Mouse (Mus musculus): ENCODE measurements around the gene Ramp3. TPM values are rescaled to one million over a fixed set of nuclear protein-coding genes. Genes with fewer than 3 reads are reported as not detected.
"Not testable (repeated sequence)": the region's sequence is repeated elsewhere in the genome, so short reads cannot be mapped to it uniquely, and the experiment has no call there.

Gene Ramp3
- total RNA-seq (2021): 10 to 100 TPM; 17.6 to 18.1 TPM

DNA sequence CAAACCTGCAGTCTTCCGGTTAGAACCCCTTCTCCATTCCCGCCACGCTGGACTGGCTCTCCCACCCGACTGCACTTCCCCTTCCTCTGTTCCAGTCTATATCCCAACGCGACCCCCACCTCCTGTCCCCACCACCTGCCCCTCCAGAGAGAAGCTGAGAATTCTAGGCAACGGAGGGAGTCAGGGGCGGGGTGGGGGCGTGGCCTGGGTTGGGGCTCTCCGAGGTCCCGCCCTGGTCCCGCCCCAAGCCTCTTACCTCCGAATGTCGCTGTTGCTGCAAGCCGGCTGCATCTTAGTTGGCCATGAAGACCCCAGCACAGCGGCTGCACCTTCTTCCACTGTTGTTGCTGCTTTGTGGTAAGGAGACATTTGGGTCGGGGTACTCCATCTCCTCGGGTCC, at the start of gene Ramp3:
Ramp3 (plus strand) TSS at position 251 of the 400 bp plus-strand sequence.
- intact Hi-C loops (cut with DNase I): loop anchor here (5.0 to 10.0 kb wide), 4 partner anchors 407 to 544 kb away; partner anchors contain the start of gene Adcy1
- no peak for DNase-seq (ENCODE audit: low spot score in 2 of 2)

DNA sequence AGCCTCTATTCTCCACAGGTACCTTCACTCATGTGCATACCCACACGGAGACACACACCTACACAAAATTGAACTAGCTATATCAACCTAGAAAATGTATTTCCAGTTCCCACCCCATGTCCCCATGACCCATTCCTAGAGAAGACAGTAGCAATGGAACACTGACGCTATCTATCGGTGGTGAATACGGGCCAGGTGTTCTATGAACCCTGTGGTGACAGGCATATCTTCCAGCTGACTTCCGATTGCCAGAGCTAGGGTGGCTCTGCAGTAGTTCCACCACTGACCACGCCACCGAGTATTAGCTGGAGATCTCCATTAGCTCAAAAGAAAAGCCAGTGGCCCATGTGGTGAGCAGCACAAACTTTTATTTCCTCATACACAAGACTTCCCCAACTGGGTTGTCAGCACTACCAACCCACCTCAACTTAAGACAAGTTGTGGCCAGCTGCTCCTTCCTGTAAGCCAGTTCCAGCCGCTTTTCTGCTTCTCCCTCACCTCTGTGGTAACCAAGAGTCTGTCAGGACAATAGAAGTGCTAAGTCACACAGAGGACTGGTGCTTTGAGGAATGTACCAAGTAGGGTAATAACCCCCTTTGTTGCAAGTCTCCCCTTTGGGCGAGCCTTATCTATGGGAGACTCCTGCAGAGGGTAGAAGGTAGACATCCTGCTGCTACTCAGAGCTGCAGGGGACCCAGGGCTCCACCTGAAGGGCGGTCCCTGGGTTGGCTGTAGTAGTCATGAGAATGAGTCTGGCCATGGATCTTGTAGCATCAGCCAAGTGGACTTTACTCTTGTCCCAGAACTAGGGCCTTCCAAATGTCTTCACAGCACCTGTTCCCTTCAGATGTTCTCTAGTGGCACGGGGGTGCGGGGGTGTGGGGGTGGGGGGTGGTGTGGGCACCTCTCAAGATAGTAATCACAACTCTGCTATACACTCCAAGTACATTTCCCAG, 42.8 kb upstream of the Ramp3 start:
- intact Hi-C loops (cut with DNase I): no loop called here
- no peak for DNase-seq (ENCODE audit: low spot score in 2 of 2)

DNA sequence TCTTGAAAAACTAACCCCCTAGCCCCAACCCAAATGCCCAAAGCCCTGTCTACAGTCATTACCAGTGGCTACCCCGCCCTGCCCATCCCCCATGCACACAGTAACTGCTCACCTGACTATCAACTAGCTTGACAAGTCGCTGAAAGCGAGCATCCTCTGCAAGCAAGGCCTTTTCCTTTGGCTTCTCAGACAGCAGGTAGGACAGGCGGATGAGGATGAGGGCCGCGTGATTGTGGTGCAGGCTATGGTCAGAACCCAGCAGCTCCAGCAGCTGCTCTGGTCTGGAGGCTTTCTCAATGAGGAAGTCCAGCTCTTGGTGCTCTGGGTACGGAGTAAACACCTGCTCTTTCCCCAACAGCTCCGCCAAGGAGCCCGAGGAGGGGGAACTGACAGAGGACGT, 34.6 kb upstream of the Ramp3 start:
- intact Hi-C loops (cut with DNase I): no loop called here
- DNase-seq (ENCODE audit: low spot score in 2 of 2): no peak

DNA sequence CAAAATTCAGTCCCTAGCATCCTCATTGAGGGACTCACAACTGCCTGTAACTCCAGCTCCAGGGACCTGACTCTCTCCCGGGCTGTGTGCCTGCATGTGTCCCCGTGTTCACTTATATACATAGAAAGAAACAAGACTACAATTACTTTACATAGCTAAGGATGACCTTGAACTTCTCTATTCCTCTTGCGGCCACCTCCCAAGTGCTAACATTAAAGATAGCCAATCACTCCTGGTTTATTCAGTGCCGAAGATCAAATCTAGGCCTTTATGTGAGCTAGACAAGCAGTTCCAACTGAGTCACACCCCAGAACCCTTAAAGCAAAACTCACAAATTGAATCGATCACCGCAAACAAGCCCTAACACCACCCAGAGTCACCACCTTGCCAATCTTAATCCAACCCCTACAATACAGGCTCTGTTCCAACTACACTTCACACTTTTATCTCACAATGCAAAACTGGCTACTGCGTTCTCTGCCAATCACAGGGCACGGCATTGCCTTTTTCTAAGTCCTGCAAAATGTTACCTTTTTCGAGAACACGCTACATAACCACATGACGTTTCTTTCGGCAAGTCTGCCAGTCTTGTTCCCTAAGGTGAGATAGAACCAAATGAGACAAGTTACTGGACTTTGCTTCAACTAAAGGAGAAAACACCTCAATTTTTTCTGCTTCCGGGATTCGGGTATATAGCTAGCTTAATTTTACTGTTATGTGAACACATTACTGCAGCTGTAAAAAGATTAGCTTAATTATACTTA, 33.5 kb upstream of the Ramp3 start:
- no peak for DNase-seq (ENCODE audit: low spot score in 2 of 2)
- intact Hi-C loops (cut with DNase I): loop anchor here (5.0 kb wide), 1 partner anchor 158 kb away; no protein-coding TSS in a partner anchor

GRCm38 (mm10) chr11:6625478-6626387, 32.6 kb upstream of the Ramp3 start, which contains the start of gene Tbrg4:
Gene Tbrg4 (minus strand): TSS chr11:6626067.
- peak; percentile 95 to 96 for DNase-seq (ENCODE audit: low spot score in 2 of 2)
- intact Hi-C loops (cut with DNase I): loop anchor here (2.0 to 5.0 kb wide), 2 partner anchors 79 to 158 kb away; partner anchors contain the start of gene Ccm2

GRCm38 (mm10) chr11:6626388-6626772, 31.9 kb upstream of the Ramp3 start:
- intact Hi-C loops (cut with DNase I): loop anchor here (2.0 to 5.0 kb wide), 2 partner anchors 80 to 159 kb away; partner anchors contain the start of gene Ccm2
- no peak for DNase-seq (ENCODE audit: low spot score in 2 of 2)

GRCm38 (mm10) chr11:6627731-6628130, 30.6 kb upstream of the Ramp3 start:
- no peak for DNase-seq (ENCODE audit: low spot score in 2 of 2)
- intact Hi-C loops (cut with DNase I): loop anchor here (2.0 to 5.0 kb wide), 2 partner anchors 81 to 160 kb away; partner anchors contain the start of gene Ccm2

GRCm38 (mm10) chr11:6628568-6628967, 29.8 kb upstream of the Ramp3 start:
- DNase-seq (ENCODE audit: low spot score in 2 of 2): peak in 1 of 2 experiments; percentile 33
- intact Hi-C loops (cut with DNase I): loop anchor here (5.0 kb wide), 1 partner anchor 161 kb away; no protein-coding TSS in a partner anchor

- no peak for DNase-seq (ENCODE audit: low spot score in 2 of 2)
- intact Hi-C loops (cut with DNase I): loop anchor here (5.0 kb wide), 1 partner anchor 162 kb away; no protein-coding TSS in a partner anchor
Measured at GRCm38 (mm10) chr11:6629655-6630054, 28.7 kb upstream of the Ramp3 start.

DNA sequence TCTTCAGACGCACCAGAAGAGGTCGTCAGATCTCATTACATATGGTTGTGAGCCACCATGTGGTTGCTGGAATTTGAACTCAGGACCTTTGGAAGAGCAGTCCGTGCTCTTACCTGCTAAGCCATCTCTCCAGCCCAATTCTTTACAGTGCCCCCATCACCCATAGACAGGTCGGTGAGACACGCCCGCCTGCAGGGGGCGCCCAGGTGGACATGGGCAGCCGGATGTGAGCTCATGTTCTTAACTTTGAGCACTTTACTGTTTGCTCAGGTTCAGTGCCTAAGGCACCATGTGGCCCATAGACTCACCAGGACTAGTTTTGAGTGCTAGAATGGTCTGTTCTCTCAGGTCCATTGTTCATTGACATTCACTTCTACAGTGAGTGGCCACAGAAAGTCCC, 22.2 kb upstream of the Ramp3 start:
- DNase-seq (ENCODE audit: low spot score in 2 of 2): no peak
- intact Hi-C loops (cut with DNase I): no loop called here

GRCm38 (mm10) chr11:6638537-6638936, 19.8 kb upstream of the Ramp3 start, which contains the start of gene Wap:
Gene Wap (minus strand): TSS chr11:6638637.
- no peak for DNase-seq (ENCODE audit: low spot score in 2 of 2)
- intact Hi-C loops (cut with DNase I): no loop called here

GRCm38 (mm10) chr11:6639072-6639471, 19.2 kb upstream of the Ramp3 start:
- intact Hi-C loops (cut with DNase I): no loop called here
- no peak for DNase-seq (ENCODE audit: low spot score in 2 of 2)

- DNase-seq (ENCODE audit: low spot score in 2 of 2): peak in 1 of 2 experiments; percentile 32
- intact Hi-C loops (cut with DNase I): no loop called here
Measured at GRCm38 (mm10) chr11:6644566-6644965, 13.8 kb upstream of the Ramp3 start.

- intact Hi-C loops (cut with DNase I): no loop called here
- DNase-seq (ENCODE audit: low spot score in 2 of 2): no peak
Measured at GRCm38 (mm10) chr11:6647831-6648724, 10.2 kb upstream of the Ramp3 start.

GRCm38 (mm10) chr11:6650519-6650918, 7.8 kb upstream of the Ramp3 start:
- no peak for DNase-seq (ENCODE audit: low spot score in 2 of 2)
- intact Hi-C loops (cut with DNase I): loop anchor here (10.0 kb wide), 1 partner anchor 414 kb away; the partner anchor contains the start of gene Adcy1

DNA sequence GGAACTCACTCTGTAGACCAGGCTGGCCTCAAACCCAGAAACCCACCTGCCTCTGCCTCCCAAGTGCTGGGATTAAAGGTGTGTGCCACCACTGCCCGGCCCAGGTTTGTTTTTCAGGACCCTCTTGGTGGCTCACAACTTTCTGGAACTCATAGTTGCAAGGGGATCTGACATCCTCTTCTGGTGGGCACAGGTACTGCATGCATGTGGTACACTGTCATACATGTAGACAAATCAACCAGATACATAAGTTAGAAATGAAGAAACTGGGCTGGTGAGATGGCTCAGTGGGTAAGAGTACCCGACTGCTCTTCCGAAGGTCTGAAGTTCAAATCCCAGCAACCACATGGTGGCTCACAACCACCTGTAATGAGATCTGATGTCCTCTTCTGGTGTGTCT, 5.3 kb upstream of the Ramp3 start:
- intact Hi-C loops (cut with DNase I): loop anchor here (10.0 kb wide), 1 partner anchor 412 kb away; the partner anchor contains the start of gene Adcy1
- not testable (repeated sequence) for DNase-seq (ENCODE audit: low spot score in 2 of 2)

GRCm38 (mm10) chr11:6654903-6655302, 3.4 kb upstream of the Ramp3 start:
- DNase-seq (ENCODE audit: low spot score in 2 of 2): peak; percentile 89 to 94
- intact Hi-C loops (cut with DNase I): loop anchor here (1.0 to 10.0 kb wide), 5 partner anchors 114 to 547 kb away; partner anchors contain the start of gene Adcy1

DNA sequence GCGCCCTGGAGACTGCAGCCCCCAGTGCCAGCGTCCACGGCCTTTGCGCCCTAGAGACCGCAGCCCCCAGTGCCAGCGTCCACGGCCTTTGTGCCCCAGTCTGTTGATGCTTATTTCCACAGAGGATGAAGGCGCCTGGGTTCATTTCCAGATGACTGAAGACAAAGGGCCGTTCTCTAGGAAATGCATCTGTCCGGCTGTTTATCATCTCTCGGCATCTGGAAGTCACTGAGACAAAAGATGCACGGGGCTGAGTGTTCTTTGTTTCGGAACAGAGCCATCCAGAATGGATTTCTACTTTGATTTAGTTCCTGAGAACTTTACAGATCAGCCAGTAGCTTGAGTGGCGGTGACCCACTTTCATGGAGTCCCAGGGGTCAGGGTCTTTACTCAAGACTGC, 2.9 kb downstream of the Ramp3 start:
- no peak for DNase-seq (ENCODE audit: low spot score in 2 of 2)
- intact Hi-C loops (cut with DNase I): no loop called here
